Mouse (Mus musculus) heart, adult 11 months (tissue): ENCODE measurements around the gene Midn.

Source experiments
- DNase-seq: peaks from one replicate; pipeline ENCODE4 v3.0.0; 2022

The Midn gene

DNA sequence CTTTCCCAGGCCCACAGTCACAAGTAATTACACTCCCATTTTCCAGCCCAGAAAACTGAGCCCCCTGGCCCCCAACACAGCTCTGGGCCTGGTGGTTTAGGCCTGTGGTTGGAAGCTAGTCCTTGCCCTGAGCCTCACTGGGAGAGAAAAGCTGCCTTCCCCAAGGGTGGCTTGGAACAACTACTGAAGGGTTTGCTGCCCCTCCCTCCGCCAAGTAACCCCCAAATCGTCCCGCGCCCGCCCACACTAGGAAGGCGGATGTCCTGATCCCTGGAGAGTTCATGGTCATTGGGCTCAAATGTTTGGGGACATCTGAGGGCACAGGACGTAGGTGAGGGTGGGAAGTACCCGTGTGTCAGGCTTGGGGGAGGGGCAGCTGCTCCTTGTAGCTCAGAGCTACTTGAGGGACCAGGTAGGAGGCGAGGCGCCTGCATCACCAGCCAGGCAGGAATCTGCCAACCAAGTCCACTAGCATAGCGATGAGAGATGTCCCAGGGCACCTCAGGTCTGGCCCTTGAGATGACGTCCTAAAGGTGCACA lies 11.0 kb downstream of the Midn start:
- DNase-seq, result peak; percentile 98

DNA sequence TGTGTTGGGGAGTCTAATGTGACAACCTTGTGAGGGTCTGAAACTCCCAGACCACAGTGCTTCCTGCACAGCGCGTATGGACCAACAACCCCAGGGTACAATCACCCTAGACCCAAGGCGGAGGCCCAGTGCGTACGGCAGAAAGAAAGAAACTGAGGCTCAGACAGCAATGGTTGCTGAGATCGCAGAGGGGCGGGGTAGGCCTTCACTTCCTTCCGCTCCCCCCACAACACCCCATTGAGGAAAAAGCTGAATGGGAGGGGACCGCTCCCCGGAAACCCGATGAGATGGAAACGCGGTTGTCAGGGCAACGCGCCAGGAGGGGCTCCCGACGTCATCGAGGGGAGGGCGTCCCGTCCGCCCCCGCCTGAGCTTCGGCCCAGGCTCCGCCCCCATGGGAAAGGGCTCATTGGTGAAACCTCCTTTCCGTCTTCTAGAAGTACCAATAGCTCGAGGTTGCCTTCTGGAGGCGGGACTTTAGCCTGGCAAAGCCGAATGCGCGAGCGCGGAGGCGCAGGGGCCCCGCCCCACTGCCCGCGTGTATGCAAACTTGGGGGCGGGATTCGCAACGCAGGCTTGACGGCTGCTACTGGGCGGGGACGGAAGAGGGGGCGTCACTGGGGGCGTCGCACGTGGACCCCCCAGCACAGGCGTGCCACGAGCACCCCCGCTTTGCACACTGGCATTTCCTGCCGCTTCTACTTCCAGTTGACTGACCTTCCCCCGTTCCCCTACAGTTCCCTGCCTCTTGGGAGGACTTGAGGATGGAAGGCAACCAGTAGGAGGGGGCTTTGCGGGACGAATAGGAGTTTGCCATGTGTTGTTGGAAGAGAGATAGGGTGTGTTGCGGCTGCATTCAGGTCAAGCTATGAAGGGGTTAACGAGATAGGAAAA lies 11.7 kb downstream of the Midn start:
- peak; percentile 100 for DNase-seq

DNA sequence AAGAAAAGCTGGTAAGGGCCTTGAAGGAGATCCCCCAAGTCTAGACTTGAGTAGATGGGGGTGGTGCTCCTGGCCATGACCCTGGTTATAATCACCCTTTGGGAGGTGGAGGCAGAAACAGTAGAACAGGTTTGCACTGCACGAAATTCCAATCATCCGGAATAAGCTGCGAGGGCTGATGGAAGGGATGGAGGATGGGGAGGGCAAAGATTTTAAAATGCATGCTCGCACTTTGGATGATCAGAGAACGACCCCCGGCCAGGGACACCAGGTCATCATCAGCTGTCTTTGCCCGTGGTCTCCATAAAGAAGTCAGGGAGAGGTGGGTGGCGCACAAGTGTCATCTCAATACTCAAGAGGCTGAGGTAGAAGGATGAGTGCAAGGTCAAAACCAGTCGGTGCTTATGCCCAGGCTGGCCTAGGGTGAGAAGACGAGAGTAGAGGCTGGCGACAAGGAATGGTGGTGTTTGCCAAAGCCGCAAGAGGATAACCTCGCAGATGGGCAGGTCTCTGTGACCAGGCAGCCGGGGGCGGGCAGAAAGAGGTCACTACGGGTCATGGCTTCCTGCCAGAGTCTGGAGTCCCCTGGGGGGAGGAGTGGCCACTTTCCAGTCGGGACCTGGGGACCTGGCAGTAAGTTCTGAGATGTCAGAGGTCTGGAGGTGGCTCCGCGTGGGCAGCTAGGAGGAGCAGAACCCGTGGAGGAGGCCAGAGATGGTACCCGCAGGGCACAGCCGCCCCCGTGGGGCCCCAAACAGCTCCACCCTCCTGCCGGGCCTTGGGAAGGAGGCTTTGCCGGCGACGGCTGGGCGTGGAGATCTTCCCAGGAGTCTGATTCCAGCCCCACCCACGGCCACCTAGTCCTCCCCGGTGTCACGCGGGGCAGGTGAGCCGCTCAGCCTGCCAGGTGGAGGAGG lies 12.6 kb downstream of the Midn start:
- peak; percentile 99 for DNase-seq

DNA sequence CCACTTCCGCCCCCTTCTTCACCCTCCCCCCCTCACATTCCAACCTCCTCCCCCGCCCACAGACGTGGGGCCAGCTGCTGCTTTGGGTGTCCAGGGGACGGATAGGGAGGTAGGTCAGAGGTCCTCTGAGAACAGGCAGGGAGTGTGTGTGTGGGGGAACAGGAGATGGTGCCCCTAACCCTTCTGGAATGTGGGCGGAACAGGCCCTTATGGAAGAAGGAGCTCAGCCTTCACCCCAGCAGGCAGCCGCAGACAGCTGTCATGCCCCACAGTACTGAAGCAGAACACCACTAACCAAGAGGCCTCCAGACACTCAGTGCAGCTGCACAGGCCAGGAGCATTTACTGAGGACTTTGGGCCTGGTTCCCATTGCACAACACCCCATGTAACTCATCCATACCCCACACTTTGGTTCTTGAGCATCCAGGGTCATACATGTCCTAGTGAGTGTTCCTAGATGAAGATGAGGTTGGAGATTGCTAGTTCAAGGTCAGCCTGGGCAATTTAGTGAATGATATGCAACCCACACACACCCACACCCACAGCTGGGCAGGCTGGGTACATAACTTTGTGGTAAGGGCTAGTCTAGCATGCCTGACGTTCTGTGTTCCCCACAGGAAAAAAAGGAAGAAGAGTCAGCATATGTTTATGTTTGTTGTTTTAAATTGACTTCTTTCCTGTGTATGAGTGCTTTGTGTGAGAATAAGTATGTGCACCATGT lies 13.6 kb downstream of the Midn start:
- DNase-seq, result peak; percentile 98

DNA sequence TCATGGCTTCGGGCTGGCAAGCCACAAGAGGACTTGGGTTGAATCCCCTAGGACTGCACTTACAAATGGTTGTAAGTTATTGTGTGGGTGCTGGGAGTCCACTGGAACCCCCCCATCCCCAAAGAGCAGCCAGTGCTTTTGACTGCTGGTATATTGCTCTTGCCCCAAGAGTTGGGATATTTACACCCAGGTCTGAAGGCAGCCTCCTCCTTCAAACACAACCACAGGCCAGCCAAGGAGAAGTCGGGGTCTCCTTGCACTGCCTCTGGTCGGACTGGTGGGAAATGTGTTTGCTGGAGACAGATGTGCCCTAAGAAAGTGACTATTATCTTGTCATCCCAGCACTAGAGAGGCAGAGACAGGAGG lies 14.2 kb downstream of the Midn start:
- DNase-seq, result peak; percentile 93

DNA sequence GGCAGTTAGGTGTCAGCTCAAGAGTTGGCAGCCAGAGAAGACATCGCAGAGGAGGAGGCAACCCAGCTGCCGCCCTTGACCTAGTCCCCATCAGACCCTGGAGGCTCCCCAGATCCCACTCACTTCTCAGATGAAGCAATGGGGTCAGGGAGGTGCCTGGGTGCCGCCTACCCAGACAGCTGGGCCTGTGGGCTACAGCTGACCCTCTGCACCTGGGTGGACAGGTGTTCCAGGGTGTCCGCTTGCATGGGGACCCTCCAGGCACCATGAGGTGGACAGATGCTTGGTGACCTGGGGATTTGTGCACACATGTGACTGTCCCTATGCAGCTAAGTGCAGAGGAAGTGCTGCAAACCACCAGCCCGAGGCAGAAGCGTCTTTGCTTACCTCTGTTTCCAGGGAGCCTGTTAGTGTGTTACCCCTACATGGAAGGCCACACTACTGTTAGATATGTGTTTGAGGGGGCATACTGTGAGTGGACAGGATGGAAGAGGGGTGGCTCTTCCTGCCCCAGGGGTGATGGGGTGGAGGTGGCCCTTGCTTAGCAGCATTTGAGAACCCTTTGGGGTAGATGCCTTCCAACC lies 14.7 kb downstream of the Midn start:
- DNase-seq, result peak; percentile 96

DNA sequence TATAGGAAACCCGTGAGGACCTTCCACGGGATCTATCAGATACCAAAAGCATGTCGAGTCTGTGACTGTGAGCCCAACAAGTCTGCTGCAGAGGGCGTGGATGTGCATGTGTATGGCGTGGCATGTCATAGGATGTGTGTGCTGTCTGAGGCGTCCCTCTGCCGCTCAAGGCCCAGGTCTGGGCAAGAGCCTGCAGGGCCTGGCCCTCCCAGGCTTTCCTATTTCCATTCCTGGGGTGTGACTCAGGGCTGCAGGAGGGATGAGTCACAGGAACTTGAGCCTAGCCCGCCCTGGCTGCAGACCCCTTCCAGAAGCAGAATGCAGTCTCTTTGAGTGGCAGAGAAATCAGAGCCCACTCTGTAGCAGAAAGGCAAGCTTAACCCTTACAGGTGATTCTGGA lies 15.6 kb downstream of the Midn start:
- DNase-seq, result peak; percentile 97

DNA sequence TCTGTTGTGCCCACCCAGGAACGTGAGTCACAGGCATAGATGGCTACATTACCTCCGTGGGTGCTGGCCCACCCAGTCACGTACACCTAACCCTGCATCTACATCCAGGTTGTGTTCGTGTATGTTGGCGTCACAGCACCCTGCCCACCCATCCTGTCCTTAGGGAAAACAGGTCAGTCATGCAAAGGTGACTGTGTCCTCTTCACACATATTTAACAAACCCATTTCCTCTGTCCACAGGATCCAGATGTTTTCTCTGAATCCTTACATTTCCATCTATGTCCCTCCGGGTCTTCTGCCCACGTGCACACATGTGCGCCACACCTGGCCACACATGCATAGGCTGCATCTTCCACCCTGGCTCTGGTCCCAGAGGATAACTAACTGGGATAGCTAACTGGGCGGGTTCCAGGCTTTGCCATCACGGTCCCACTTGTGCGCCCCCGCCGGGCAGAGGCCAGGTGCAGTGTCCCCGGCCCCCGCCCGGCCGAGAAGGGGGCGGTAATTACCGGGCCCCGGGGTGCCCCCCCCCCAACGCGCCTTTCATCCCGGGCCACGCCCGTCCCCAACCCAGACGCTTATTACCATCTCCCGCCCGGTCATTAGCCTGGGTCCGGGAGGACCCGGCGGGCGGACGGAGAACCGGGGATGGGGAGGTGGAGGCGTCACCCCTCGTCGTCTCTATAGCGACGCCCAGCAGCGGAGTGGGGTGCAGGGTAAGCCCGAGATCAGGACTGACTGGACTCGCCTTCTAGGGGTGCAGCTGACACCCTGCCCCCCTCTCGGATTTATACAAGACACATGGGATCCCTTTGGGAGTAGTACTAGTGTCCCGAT lies 16.3 kb downstream of the Midn start:
- peak; percentile 97 for DNase-seq

DNA sequence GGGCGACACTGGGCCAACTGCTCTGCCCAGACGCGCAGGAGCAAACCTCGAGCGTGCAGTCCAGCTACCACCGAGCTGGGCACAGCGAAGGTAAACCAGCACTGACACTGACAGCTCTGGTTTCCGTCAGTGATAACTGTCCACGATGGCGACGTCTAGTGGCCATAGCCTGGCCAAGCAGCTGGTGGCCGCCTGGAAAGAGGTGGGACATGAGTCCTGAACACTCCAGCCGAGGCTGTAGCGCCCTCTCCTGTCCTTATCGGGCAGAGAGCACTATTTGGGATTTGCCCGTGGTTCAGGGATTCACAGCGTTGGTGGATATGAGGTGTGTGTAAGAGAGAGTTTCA lies 16.9 kb downstream of the Midn start:
- DNase-seq, result peak; percentile 99

DNA sequence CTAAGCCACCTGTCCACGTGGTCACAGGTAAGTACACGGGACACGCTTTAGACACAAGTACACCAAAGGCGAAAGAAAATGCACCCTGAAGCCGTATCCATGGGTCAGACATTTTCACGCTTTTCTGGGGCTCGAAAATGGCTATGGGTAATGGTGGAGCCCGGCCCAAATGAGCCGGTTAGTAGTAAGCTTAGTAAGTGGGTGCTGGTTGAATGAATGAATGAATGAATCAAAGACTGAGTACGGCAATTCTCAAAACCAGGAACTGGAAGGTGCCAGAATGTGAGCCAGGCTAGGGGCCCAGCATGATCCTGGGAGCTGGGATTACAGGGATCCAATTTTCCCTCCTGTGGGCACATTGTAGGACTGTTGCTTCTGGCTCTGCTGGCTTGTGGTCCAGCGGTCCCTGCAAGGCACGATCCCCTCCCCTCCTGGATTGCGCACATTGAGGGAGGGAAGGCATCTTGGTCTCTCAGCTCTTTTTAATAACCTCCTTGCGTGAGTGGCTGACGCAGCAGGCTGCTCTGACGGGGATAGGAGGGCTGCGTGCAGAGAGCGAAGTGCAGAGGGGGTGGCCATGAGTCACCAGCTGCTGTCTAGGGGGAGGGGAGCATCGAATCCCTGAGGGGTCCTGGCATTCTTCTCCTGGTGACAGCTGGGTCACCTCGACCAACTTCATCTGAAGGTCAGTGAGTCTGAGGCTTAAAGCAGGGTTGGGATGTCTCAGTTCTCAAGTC lies 17.5 kb downstream of the Midn start, which contains the start of gene Cirbp:
Cirbp (plus strand) TSS at position 594 of the 737 bp plus-strand sequence.
- DNase-seq, result peak; percentile 97

DNA sequence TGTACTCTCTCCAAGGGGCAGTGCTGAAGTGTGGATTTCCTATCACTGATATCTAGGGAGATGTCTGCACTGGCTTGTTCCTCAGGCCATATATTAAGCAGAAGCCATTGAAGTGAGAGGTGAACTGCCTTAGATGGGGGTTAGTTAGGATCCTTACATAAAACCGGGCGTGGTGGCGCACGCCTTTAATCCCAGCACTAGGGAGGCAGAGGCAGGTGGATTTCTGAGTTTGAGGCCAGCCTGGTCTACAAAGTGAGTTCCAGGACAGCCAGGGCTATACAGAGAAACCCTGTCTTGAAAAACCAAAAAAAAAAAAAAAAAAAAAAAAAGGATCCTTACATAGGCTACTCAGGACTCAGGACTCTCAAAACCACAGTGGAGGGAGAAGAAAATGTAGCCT lies 18.1 kb downstream of the Midn start:
- peak; percentile 90 for DNase-seq

DNA sequence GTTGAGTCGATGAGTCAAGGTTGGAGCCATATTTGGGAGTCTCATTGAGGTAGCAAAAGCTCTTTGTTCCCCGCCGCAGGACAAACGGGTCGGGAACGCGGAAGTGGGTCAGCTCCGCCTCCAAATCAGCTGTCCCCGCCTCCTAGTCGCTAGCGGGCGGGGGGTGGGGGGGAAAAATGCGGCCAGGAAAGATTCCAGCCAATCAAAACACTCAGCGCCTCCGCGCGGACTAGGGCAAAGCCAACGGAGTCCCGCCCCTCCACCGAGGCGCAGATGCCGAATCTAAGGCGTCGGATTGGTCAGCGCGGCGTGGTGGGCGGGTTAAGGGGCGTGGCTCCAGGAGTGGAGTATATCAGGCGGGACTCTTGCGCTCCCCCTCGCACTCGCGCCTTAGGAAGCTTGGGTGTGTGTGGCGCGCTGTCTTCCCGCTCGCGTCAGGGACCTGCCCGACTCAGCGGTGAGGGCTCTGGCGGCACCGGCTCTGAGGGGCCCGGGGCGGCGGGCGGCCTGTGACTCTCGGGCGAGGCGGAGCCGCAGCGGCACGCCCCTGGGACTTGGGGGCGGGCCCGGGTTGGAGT lies 19.5 kb downstream of the Midn start:
- DNase-seq, result peak; percentile 100

DNA sequence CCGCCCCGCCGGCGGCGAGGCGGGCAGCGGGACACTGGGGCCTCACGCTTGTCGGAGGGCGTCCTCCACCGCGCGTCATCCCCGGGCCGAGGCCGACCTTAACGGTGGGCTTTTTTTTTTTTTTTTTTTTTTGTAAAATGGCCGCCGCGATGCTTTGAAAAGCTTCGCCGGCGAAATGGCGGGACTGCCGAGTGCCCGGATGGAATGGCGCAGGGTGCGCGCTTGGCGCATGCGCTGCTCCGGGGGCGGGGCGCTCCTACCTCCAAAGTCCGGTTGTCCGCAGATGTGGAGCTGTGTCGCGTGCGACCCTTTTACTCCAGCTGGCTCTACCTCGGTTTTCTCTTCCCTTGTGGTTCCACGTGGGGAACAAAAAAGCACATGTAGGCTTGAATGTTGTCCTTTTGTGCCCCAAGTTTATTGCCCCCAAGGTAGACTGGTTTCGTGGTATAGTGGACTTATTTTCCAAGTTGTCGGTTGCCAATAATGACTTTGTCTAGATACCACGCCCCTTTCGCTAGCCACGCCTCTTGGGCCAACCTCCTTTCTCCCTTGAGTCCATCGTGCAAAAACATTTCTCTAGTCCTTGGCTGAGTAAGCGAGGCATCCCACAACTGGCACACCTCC lies 20.1 kb downstream of the Midn start:
- DNase-seq, result peak; percentile 99

DNA sequence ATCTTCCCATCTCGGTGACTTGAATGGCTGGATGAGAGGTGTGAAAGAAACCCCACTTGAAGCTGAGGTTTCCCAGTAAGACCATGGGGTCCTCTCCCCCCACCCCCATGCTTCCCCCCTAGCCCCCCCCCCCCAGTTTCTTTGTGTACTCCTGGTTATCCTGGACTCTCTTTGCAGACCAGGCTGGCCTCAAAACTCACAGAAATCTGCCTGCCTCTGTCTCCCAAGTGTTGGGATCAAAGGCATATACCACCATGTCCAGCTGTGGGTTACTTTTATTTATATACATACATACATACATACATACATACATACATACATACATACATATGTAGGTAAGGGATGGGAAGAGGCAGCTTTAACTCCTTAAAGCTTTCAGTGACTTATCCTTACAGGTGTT lies 21.0 kb downstream of the Midn start:
- peak; percentile 93 for DNase-seq

DNA sequence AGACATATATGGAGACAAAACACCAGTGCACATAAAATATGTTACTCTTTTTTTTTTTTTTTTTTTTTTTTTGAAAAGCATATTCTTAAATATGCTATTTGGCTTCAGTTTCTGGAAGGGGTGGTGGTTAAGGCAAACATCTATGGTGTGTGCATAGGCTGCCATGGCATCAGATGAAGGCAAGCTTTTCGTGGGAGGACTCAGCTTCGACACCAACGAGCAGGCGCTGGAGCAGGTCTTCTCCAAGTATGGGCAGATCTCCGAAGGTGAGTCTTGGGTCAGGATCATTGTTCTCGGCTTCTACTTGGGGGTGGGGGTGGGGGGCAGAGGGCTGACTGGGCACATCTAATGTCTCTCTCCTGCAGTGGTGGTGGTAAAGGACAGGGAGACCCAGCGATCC lies 21.6 kb downstream of the Midn start:
- DNase-seq, result no peak

DNA sequence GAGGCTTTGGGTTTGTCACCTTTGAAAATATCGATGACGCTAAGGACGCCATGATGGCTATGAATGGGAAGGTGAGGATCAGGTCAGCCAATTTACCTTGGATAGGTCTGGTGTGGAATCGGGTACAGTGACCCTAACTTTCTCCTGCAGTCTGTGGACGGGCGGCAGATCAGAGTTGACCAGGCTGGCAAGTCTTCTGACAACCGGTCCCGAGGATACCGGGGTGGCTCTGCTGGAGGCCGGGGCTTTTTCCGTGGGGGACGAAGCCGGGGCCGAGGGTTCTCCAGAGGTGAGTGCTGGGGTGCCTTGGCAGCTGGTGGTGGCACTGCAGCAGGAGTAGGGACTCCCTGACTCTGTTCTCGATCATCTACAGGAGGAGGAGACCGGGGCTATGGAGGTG lies 22.0 kb downstream of the Midn start:
- DNase-seq, result peak; percentile 96

DNA sequence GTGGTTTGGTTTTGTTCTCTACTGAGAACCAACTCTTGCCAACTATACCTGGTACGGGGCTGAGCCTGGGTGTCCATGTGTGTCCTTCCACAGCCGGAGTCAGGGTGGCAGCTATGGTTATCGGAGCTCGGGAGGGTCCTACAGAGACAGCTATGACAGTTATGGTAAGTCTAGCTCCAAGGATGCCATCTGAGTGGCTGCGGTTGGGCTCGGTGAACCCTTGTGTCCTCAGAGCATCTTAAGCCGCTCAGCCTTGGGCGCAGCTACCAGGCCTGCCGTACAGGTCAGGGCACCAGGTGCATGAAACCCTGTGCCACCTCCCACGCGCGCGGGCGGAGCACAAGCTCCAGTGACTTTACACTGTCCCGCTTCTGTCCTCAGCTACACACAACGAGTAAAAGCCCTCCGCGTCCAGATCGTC lies 22.5 kb downstream of the Midn start:
- DNase-seq, result peak; percentile 95

DNA sequence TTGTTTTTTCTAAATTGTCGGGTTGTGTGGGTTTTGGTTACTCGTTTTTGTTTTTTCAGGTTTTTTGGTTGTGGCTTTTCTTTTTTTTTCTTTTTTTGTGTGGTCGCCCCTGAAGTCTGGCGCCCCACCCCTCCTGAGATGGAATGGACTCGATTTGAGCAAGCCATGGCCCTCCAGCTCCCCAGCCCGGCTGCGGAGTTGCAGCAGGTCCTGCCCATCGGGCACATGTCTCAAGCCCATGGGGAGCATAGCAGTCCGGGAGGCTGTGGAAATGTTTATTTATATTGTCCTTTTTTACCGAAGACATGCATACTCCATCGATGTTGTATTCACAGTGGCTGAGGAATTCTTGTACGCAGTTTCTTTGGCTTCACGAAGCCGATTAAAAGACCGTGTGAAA lies 23.2 kb downstream of the Midn start:
- peak; percentile 90 for DNase-seq

DNA sequence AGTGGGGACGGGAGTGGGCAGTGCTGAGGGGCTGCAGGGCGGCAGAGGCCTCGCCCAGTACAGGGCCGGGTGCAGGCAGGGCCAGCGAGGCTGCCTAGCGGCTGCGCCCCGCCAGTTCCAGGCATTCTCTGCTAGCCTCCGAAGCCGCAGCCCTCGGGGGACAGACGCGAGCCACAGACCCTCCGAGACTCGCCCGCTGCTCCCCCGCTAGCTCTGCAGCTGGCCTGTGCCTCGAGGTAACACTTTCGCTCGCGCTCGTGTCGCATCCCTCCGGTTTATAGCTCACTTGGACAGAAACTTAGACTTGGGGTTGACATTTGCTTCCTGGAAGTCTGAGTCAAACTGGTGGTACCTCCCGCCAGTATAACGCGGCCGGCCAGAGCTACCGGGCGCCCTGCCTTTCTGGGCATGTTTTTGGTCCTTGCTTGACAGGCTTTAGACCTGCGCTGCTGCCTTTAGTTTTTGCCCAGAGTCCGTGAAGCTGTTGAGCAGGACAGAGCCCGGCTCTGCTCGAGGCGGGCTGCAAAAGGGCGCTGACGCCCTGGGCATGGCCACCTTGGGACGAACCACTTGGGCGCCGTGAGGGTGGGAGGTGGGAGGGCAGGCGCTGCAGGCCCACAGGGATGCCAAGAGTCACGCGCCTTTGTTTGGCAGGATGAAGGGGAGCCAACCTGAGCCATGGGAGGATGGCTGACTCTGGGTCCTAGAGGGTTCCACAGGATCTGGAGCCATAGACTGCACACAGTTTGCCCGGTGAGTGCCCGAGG lies 23.9 kb downstream of the Midn start:
- peak; percentile 97 for DNase-seq
